Mouse (Mus musculus) limb, embryonic 13.5 days (tissue): Measurements from ENCODE around the gene Dpp4. TPM values are rescaled to one million over a fixed set of nuclear protein-coding genes. Genes with fewer than 3 reads are reported as not detected.

Source experiments
- ATAC-seq: fragments of 200-750 bp; cut with Nextera tagmentation; 2 replicates; pipeline ENCODE4 v1.8.0; 2017; ENCODE audit warnings: low read depth, moderate number of reproducible peaks, moderate TSS enrichment; ENCODE audit not compliant: low FRiP score
- H3K27ac ChIP-seq: fragments of 300-500 bp; sonication (generic); 2 replicates; pipeline ENCODE4 v1.5.1; 2015; ENCODE audit warnings: inconsistent platforms, mild to moderate bottlenecking, moderate library complexity
- H3K27me3 ChIP-seq: fragments of 300-500 bp; sonication (generic); 2 replicates; pipeline ENCODE4 v1.6.1; 2015; ENCODE audit warnings: mild to moderate bottlenecking, inconsistent platforms
- H3K36me3 ChIP-seq: fragments of 300-500 bp; sonication (generic); 2 replicates; pipeline ENCODE4 v1.6.1; 2015; ENCODE audit warnings: inconsistent platforms, mild to moderate bottlenecking, moderate library complexity
- H3K4me1 ChIP-seq: fragments of 300-500 bp; sonication (generic); 2 replicates; pipeline ENCODE4 v1.6.1; 2015; ENCODE audit warnings: inconsistent platforms
- H3K4me2 ChIP-seq: fragments of 300-500 bp; sonication (generic); replicated peaks from 2 replicates; pipeline ENCODE4 v1.6.1; 2015; ENCODE audit warnings: inconsistent platforms, mild to moderate bottlenecking, moderate library complexity
- H3K4me3 ChIP-seq: fragments of 300-500 bp; sonication (generic); 2 replicates; pipeline ENCODE4 v1.5.1; 2015; ENCODE audit warnings: moderate library complexity, mild to moderate bottlenecking, inconsistent platforms
- H3K9ac ChIP-seq: fragments of 300-500 bp; sonication (generic); 2 replicates; pipeline ENCODE4 v1.6.1; 2015; ENCODE audit warnings: mild to moderate bottlenecking, inconsistent platforms
- H3K9me3 ChIP-seq: fragments of 300-500 bp; sonication (generic); 2 replicates; pipeline ENCODE4 v1.6.1; 2016; ENCODE audit warnings: inconsistent platforms
- WGBS: fragments of 180-500 bp; shearing (Covaris S2); methylation state at CpG from one replicate; pipeline ENCODE4 v1.1.7; 2015; 5-methylcytosine and 5-hydroxymethylcytosine counted together
- polyA plus RNA-seq: library from polyadenylated mRNA; unstranded; fragments of >200 nt; fragmentation: Nextera tagmentation; extraction: Ambion mirVana; gene quantifications from 2 replicates; pipeline ENCODE4 v1.2.1, GENCODE M21; 2015

Gene Dpp4
- polyA plus RNA-seq, 1 experiment from 2014 or later = 0.67 TPM

DNA sequence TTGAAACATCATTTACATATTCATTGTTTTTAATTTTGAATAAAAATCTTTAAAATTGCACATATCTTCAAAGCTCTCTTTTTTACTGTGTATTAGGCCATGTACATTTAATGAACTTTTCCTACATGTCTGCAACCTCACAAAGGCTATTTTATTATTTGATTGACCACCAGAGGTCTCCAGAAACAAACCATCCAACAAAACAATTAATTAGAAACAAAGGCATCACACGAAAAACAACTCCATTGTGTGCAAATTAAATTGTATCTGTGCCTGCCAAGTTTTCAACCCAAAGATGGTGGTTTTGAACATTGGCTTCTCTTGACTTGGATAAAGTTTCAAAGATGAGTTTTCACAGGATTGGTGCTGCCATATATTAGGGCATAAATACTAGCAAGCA, 65.3 kb downstream of the Dpp4 start:
- no peaks in the 10 kb centered on the region for H3K9me3 ChIP-seq
- no peak overlapping the region for H3K9ac ChIP-seq
- H3K27me3 ChIP-seq = 0 out of 2 replicates have a peak, but pooled peaks cover 6% of the 10 kb centered on the region
- H3K4me2 ChIP-seq = no peak overlapping the region
- H3K36me3 ChIP-seq = no peaks in the 10 kb centered on the region
- WGBS = 22% methylated on average over 1 of the region's 1 CpGs
- H3K27ac ChIP-seq = no peak overlapping the region
- no peaks in the 10 kb centered on the region for H3K4me1 ChIP-seq
- no peak overlapping the region for H3K4me3 ChIP-seq
- no peak for ATAC-seq

DNA sequence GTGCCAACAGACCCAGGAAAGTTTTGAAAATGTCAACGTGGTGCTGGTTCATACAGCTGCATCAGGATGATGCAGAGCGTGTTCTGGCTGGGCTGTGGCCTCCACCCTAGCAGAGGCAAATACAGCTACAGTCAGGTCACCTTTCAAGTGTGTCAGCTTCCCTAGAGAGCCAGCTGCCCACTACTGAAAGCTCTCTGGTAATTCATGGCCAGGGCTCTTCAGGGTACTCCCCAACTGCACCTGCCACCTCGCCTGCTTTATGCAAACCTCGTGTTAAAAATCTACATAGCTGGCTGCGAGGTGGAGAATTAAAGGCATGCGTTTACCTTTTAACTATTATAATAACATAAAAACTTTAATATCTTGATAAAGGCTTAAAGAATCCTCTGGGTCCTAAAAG, 67.7 kb downstream of the Dpp4 start:
- Histone ChIP-seq H3K4me1 (no peaks in the 10 kb centered on the region), H3K27ac (no peak overlapping the region), H3K27me3 (0 out of 2 replicates have a peak, but pooled peaks cover 6% of the 10 kb centered on the region), H3K9ac (no peak overlapping the region), H3K4me3 (no peak overlapping the region), H3K36me3 (no peaks in the 10 kb centered on the region), H3K4me2 (no peak overlapping the region), H3K9me3 (no peaks in the 10 kb centered on the region)
- ATAC-seq = no peak
- WGBS = 52% methylated on average over 6 of the region's 6 CpGs

DNA sequence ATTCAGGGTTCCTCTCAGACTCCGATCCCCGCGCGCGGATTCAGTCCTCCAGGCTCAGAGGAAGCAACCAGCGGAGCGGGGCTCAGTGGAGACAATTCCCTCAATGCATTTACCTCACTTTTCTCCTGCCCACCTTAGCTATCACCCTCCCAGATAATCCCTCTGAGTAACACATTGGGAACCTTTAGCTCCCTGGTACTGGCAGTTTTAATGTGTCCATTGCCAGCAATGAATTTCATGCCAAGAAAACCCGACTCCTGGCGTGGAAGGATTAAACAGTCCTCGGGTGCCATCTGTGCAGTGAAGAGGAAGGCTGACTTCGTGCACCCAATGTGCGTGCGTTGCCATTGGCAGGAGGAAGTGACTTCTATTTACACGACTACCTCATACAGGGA, 70.3 kb downstream of the Dpp4 start:
- H3K36me3 ChIP-seq = no peaks in the 10 kb centered on the region
- no peaks in the 10 kb centered on the region for H3K9me3 ChIP-seq
- ATAC-seq = no peak
- no peak overlapping the region for H3K4me3 ChIP-seq
- WGBS = 52% methylated on average over 14 of the region's 14 CpGs
- H3K9ac ChIP-seq = no peak overlapping the region
- H3K4me2 ChIP-seq = no peak overlapping the region
- H3K4me1 ChIP-seq = no peaks in the 10 kb centered on the region
- no peak overlapping the region for H3K27ac ChIP-seq
- 0 out of 2 replicates have a peak, but pooled peaks cover 6% of the 10 kb centered on the region for H3K27me3 ChIP-seq

DNA sequence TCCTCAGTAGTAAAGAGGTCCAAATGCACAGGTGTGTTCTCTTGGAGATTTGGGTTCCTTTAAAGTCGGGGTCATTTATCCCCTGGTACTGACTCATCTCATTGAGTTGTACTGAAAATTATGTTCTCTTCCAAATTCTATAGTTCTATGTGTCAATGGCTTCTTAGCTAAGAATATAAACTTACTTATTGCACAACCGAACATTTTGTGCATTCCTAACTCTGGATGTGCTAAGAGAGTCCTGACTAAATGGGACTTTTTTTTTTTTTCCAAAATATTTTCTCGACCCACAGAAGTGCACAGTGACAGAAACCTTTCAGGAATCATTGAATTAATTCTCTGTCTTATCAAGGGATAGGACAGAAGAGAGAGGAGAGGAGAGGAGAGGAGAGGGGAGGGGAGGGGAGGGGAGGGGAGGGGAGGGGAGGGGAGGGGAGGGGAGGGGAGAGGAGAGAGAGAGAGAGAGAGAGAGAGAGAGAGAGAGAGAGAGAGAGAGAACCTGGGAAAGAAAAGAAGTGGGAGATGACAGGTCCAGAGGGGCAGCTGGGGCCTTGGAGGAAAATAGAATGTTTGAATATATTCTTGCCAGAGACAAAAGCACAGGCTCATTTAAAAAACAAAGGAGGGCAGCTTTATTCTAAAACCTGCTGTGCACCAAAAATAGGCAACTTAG, 70.8 kb downstream of the Dpp4 start:
- no peaks in the 10 kb centered on the region for H3K36me3 ChIP-seq
- WGBS = 77% methylated on average over 3 of the region's 3 CpGs
- no peak overlapping the region for H3K27ac ChIP-seq
- H3K9me3 ChIP-seq = no peaks in the 10 kb centered on the region
- H3K27me3 ChIP-seq = 0 out of 2 replicates have a peak, but pooled peaks cover 6% of the 10 kb centered on the region
- no peak overlapping the region for H3K4me3 ChIP-seq
- no peak overlapping the region for H3K4me2 ChIP-seq
- no peak overlapping the region for H3K9ac ChIP-seq
- no peak for ATAC-seq
- H3K4me1 ChIP-seq = no peaks in the 10 kb centered on the region

DNA sequence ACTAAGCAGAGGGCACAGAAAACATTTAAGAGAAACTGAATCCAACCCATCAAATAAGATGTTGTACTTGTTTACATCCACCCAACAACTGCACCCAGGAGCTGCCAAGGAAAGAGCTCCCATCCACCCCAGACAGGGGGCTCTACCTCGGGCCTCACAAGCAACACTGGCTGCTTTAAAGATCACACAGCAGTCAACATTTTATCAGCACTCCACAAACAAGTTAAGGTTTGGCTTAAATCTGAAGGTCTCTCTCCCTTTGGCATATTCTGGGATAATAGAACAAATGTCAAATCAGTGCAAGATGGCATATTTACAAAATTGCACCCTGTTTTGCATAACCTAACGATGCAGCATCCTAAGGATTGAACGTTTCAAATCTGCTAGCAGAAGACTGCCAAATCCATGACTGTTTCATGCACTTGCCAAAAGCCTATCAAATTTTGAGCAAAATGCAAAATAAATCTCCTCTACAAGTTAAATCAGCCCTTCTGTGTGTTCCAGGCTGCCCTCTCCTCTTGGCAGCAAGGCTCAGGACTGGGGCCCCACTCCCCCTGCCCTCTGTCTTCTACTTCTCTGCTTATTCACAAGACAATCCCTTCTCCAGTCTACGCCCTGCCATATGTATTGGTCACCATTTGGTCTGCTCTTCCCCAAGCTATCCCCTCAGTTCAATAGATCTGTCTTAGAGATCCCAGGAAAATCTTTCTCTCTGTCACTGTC, 72.6 kb downstream of the Dpp4 start:
- 0 out of 2 replicates have a peak, but pooled peaks cover 6% of the 10 kb centered on the region for H3K27me3 ChIP-seq

DNA sequence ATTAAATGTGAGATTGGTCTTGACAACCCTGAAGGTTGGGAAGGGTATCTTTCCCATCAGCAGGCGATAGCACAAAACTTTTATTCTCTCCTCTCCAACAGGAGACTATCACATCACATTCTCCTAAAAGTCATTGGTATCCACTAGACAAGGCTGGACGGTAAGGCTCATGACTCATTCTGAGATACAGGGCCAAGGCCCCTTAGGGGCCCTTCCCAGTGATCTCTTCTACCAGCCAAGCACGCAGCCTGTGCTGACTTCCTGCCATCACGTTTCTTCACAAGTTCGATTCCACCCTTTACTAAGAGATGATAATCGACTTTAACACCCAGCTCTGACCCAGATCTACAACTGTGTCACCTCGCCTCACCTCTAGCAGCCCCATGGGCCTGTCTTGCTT, 74.9 kb downstream of the Dpp4 start:
- no peak for ATAC-seq
- Histone ChIP-seq H3K9me3 (no peaks in the 10 kb centered on the region), H3K27me3 (0 out of 2 replicates have a peak, but pooled peaks cover 3% of the 10 kb centered on the region), H3K4me3 (no peak overlapping the region), H3K9ac (no peak overlapping the region), H3K4me2 (no peak overlapping the region), H3K4me1 (0 out of 2 replicates have a peak, but pooled peaks cover 3% of the 10 kb centered on the region), H3K36me3 (no peaks in the 10 kb centered on the region), H3K27ac (no peak overlapping the region)
- WGBS = 86% methylated on average over 7 of the region's 7 CpGs

More for the DNA sequence above, 72.6 kb downstream of the Dpp4 start:
- Histone ChIP-seq H3K4me2 (no peak overlapping the region), H3K4me3 (no peak overlapping the region), H3K4me1 (no peaks in the 10 kb centered on the region), H3K27ac (no peak overlapping the region), H3K36me3 (no peaks in the 10 kb centered on the region), H3K9ac (no peak overlapping the region), H3K9me3 (no peaks in the 10 kb centered on the region)
- ATAC-seq = no peak
- 69% methylated on average over 4 of the region's 4 CpGs for WGBS

DNA sequence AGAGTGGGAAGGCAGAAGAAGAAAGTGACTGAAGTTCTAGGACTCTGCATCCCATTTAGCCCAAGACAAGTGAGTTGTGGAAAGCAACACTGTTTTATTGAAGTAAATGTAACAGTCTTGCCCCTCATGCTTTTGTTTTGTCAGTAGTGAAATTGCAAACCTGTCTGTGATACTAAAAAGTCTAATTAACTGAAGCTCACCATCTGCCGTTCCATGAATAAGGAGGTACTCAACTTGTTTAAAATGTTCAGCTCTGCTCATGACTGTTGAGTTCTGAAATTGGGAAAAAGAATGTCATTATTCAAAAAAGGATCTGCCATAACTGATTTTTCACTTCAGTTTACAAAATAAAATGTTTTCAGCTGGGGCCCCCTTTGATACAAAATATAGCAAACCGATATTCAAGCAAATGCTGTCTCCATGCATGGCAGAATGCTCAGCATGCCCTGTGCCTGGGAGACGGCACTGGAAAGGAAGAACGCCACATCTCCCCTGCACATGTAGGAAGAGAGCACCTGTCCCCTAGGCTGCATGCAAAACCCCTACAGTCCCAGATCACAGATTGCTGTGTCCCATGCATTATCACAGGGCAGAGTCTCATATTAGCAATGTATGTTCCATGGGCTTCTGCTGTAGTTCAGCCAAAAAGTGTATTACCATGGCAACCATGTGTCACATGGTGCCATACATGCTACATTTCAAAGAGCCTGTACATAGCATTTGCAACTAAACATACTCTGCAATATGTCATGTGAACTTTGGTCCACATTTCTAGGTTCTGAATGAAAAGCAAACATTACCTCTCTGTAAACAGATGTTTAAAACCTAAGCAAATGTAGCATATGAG, 77.4 kb downstream of the Dpp4 start:
- H3K9me3 ChIP-seq = no peaks in the 10 kb centered on the region
- no peak for ATAC-seq
- no peak overlapping the region for H3K4me3 ChIP-seq
- no peak overlapping the region for H3K9ac ChIP-seq
- WGBS = 79% methylated on average over 4 of the region's 4 CpGs
- no peak overlapping the region for H3K27ac ChIP-seq
- no peaks in the 10 kb centered on the region for H3K27me3 ChIP-seq
- H3K36me3 ChIP-seq = no peaks in the 10 kb centered on the region
- 0 out of 2 replicates have a peak, but pooled peaks cover 3% of the 10 kb centered on the region for H3K4me1 ChIP-seq
- no peak overlapping the region for H3K4me2 ChIP-seq

DNA sequence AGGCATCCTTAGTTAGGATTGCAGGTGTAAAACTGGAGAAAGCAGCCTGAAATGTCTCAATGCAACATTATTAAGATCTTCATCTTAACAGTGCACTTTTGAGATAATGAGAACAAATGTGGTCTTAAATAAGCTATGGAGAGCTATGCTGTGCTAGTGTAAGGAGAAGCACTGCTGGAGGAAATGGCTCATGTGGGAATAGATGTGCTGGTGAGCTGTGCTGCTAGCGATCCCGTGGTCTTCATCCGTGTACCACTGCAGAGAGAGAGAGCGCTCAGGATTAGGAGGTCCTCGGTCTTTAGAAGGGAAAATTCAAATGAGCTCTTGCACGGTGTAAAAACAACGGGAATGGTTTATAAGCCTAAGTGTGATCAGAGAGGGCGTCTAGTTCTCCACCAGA, 79.6 kb downstream of the Dpp4 start:
- WGBS = 68% methylated on average over 8 of the region's 8 CpGs
- no peak for ATAC-seq

DNA sequence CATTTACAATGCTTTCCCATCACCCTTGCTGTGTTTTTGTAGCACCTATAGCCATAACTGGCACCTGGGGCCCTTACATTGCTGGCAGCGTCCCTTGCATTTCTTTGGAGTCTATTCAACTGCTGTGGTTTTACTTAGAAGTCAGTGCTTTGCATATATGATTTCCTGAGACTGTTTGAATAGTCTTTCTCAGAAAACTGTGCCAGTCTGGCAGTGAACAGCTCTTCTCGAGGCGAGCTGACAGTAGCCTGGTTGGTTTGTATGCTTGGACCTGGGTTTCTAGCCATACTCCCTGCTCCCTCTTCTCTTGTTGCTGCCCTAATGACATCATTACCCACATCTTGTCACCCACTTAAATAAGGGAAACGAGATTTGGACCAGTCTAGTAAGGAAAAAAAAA, 80.1 kb downstream of the Dpp4 start:
- no peak overlapping the region for H3K4me2 ChIP-seq
- no peak overlapping the region for H3K27ac ChIP-seq
- H3K9ac ChIP-seq = no peak overlapping the region
- 54% methylated on average over 4 of the region's 4 CpGs for WGBS
- no peaks in the 10 kb centered on the region for H3K27me3 ChIP-seq
- H3K36me3 ChIP-seq = no peaks in the 10 kb centered on the region
- no peak for ATAC-seq
- H3K4me3 ChIP-seq = no peak overlapping the region
- 0 out of 2 replicates have a peak, but pooled peaks cover 3% of the 10 kb centered on the region for H3K4me1 ChIP-seq
- H3K9me3 ChIP-seq = no peaks in the 10 kb centered on the region

More for the DNA sequence above, 79.6 kb downstream of the Dpp4 start:
- no peak overlapping the region for H3K27ac ChIP-seq
- no peak overlapping the region for H3K4me3 ChIP-seq
- H3K36me3 ChIP-seq = no peaks in the 10 kb centered on the region
- no peaks in the 10 kb centered on the region for H3K9me3 ChIP-seq
- no peak overlapping the region for H3K9ac ChIP-seq
- H3K27me3 ChIP-seq = no peaks in the 10 kb centered on the region
- H3K4me1 ChIP-seq = 0 out of 2 replicates have a peak, but pooled peaks cover 3% of the 10 kb centered on the region
- H3K4me2 ChIP-seq = no peak overlapping the region

DNA sequence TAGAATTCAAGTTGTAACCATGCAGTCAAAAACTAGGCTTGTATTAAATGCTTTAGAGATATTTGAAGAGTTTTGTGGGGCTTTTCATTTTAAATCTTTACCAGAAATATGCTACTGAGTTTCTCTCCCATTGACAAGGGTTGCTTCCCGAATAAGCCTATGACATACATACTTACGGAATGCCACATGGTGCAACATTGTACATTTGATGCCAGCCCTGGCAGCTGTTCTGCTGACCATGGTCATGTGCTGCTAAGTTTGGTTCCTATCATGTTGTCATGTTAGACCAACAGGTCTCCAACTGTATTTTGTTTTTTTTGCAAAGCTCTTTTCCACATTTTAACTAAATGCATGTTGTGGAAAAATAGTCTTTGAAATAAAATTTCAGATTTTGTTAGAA, 86.6 kb downstream of the Dpp4 start:
- WGBS = 83% methylated on average over 2 of the region's 2 CpGs
- Histone ChIP-seq H3K9ac (no peak overlapping the region), H3K4me2 (no peak overlapping the region), H3K4me3 (no peak overlapping the region), H3K36me3 (no peaks in the 10 kb centered on the region), H3K27ac (no peak overlapping the region), H3K9me3 (no peaks in the 10 kb centered on the region), H3K27me3 (no peaks in the 10 kb centered on the region), H3K4me1 (no peaks in the 10 kb centered on the region)
- no peak for ATAC-seq

DNA sequence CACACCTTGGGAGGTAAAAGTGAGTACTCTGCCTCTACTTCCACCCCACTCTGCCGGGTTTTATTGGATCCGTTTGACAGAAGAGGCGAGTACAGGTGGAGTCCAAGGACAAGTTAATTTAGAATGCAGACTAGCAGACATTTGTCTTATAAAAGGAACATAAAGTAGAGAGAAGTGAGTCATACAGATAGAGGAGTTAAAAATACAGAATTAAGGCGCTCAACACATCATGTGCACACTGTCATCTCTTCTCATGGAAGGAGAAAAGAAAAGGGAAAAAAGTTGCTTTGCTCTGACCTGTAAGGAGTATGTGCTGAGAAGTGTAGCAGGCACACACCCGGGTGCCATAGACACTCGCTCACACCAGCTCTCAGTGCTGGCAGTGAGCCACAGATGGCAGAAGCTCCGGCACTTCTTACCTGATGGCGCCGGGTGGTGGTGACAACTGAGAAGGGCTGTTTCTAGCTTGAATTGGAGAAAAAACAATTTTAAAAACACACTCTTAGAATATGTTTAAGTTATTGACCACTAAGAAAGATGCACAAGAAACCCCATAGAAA, 88.9 kb downstream of the Dpp4 start:
- 81% methylated on average over 9 of the region's 9 CpGs for WGBS
- Histone ChIP-seq H3K4me2 (no peak overlapping the region), H3K27ac (no peak overlapping the region), H3K4me3 (no peak overlapping the region), H3K9me3 (no peaks in the 10 kb centered on the region), H3K36me3 (no peaks in the 10 kb centered on the region), H3K27me3 (no peaks in the 10 kb centered on the region), H3K9ac (no peak overlapping the region), H3K4me1 (no peaks in the 10 kb centered on the region)
- ATAC-seq = no peak

DNA sequence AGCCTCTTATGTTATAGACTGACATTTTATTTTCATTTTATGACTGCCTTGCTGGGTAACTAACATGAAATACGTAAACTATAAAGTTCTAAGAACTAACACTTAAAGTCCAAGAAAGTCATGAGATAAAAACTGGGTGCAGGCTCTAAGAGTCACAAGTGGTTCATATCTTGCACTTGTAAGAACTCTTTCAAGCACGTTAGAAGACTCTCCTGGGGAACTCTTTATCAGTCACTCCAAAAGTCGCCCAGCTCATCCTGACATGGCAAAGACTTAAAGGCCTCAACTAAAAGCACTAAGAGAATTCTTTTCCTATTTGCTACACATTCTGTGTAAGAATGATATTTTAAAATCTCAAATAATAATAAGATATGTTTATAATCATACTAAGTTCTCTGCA, 92.5 kb downstream of the Dpp4 start:
- ATAC-seq = no peak
- Histone ChIP-seq H3K36me3 (no peaks in the 10 kb centered on the region), H3K4me3 (no peak overlapping the region), H3K4me2 (no peak overlapping the region), H3K9ac (no peak overlapping the region), H3K4me1 (no peaks in the 10 kb centered on the region), H3K27ac (no peak overlapping the region), H3K9me3 (no peaks in the 10 kb centered on the region), H3K27me3 (no peaks in the 10 kb centered on the region)
- 83% methylated on average over 3 of the region's 3 CpGs for WGBS
